Comparison of ENCODE assay signal across 8 mouse cellular contexts in genomic region chr6:134927595-134928095, GRCm38 (mm10). TPM values are rescaled to one million over a fixed set of nuclear protein-coding genes. Genes with fewer than 3 reads are reported as not detected.
DNase-seq lines count a peak whose midpoint lies in the region; ATAC-seq and TF ChIP-seq lines count a peak whose summit lies in the region.

No protein-coding gene starts in this region.

- peaks cover 74% of the 10 kb centered on the region for H3K79me2 ChIP-seq in macrophage (ENCODE audit: inconsistent target)

- H3K9ac ChIP-seq in hindbrain, embryonic 12.5 days = peak overlapping the region; percentile 82

- no peak for TF ChIP-seq CTCF in kidney, adult 2 months (conservative IDR thresholded peaks at IDR 0.05; ENCODE audit: insufficient read depth, insufficient read length, low read depth, low read length)

- H3K4me3 ChIP-seq in kidney, adult 2 months (ENCODE audit: insufficient read depth, low read depth, low read length) = peak overlapping the region; percentile 82
- peak overlapping the region; percentile 59 for H3K4me3 ChIP-seq in hindbrain, embryonic 12.5 days
- peak overlapping the region; percentile 71 for H3K4me3 ChIP-seq in macrophage (ENCODE audit: inconsistent target)

- H3K9me3 ChIP-seq in hindbrain, embryonic 12.5 days (replicated peaks) = no peaks in the 10 kb centered on the region

- H3K4me1 ChIP-seq in kidney, adult 2 months (ENCODE audit: control insufficient read depth, insufficient read depth, low read length) = no peaks in the 10 kb centered on the region; the same call in 1 of the 2 replicates
- H3K4me1 ChIP-seq in hindbrain, embryonic 12.5 days = peaks cover 38% of the 10 kb centered on the region

- H3K4me2 ChIP-seq in hindbrain, embryonic 12.5 days (replicated peaks) = peak overlapping the region; percentile 94

- ATAC-seq in hindbrain, embryonic 12.5 days (ENCODE audit: low FRiP score) = peak; percentile 27
- no peak for ATAC-seq in megakaryocyte-erythroid progenitor cell, adult 5-6 weeks (replicated peaks; ENCODE audit: low FRiP score, low TSS enrichment, poor library complexity, severe bottlenecking)

- peaks cover 1% of the 10 kb centered on the region; the same call in 1 of the 2 replicates for H3K36me3 ChIP-seq in kidney, adult 2 months (ENCODE audit: control insufficient read depth, insufficient read depth, low read length)
- H3K36me3 ChIP-seq in hindbrain, embryonic 12.5 days = no peaks in the 10 kb centered on the region
- H3K36me3 ChIP-seq in macrophage (ENCODE audit: inconsistent target) = no peaks in the 10 kb centered on the region

- H3K27me3 ChIP-seq in kidney, adult 2 months (replicated peaks; ENCODE audit: control insufficient read depth, insufficient read depth, low read length) = no peaks in the 10 kb centered on the region
- no peaks in the 10 kb centered on the region for H3K27me3 ChIP-seq in hindbrain, embryonic 12.5 days

- no peak for DNase-seq in kidney, adult 2 months
- no peak for DNase-seq in kidney, postnatal 4 days
- DNase-seq in brain, adult 2 months (ENCODE audit: low read depth, low spot score) = peak; percentile 13
- no peak for DNase-seq in urinary bladder, postnatal 25 days (ENCODE audit: low spot score)
- no peak for DNase-seq in spleen, adult 12 weeks (ENCODE audit: low spot score)

- 1% methylated on average over 13 of the region's 13 CpGs for WGBS in kidney, adult 2 months
- WGBS in hindbrain, embryonic 12.5 days = 2% methylated on average over 13 of the region's 13 CpGs
- WGBS in macrophage (ENCODE audit: missing documents) = under 1% methylated on average over 13 of the region's 13 CpGs

- H3K27ac ChIP-seq in kidney, adult 2 months (ENCODE audit: insufficient read depth, low read depth, low read length) = peak overlapping the region; percentile 93
- H3K27ac ChIP-seq in hindbrain, embryonic 12.5 days = peak overlapping the region; percentile 98
- peak overlapping the region; percentile 95 for H3K27ac ChIP-seq in macrophage

- TF ChIP-seq POLR2A in kidney, adult 2 months (IDR thresholded peaks at IDR 0.05; ENCODE audit: low read depth, low read length) = no peak

RNA-seq across cellular contexts. Expression of gene Cdkn1b, which starts 7.4 kb away (rescaled TPM):
- polyA plus RNA-seq in kidney, adult 2 months (2012; rRNA removed) = 15.9 and 17.1 TPM in 2 replicates
- polyA plus RNA-seq in hindbrain, embryonic 12.5 days (2016; fragmentation: Nextera tagmentation; extraction: Ambion mirVana) = 24.9 and 25.7 TPM in 2 replicates
- 10 to 100 TPM; 14.1 to 72.0 (median 31.5) TPM for total RNA-seq in macrophage (2018; cell fraction: chromatin; rRNA removed)
- 10 to 100 TPM; 12.9 to 44.8 (median 20.9) TPM for total RNA-seq in macrophage (2018; cell fraction: cytosol; rRNA removed)
- 10 to 100 TPM; 18.9 to 91.9 (median 37.5) TPM for total RNA-seq in macrophage (2018; cell fraction: nucleus; rRNA removed)
- 13.0 to 49.2 TPM (median 33.8 TPM) in 3 replicates for polyA plus RNA-seq in macrophage (2018)
- total RNA-seq in megakaryocyte-erythroid progenitor cell, adult 5-6 weeks (2014; fragmentation: Nextera tagmentation) = 17.2 and 22.1 TPM in 2 replicates
- total RNA-seq in megakaryocyte-erythroid progenitor cell, adult 5-6 weeks (2017) = 34.9 and 49.3 TPM in 2 replicates

RNA-seq across cellular contexts. Expression of gene Gpr19, which starts 29.3 kb away (rescaled TPM):
- 6.4 and 7.9 TPM in 2 replicates for polyA plus RNA-seq in kidney, adult 2 months (2012; rRNA removed)
- polyA plus RNA-seq in hindbrain, embryonic 12.5 days (2016; fragmentation: Nextera tagmentation; extraction: Ambion mirVana) = 31.3 and 31.8 TPM in 2 replicates
- 1 to 10 TPM; 1.7 to 9.3 (median 4.4) TPM for total RNA-seq in macrophage (2018; cell fraction: chromatin; rRNA removed)
- total RNA-seq in macrophage (2018; cell fraction: cytosol; rRNA removed) = 1 to 10 TPM; 1.1 to 3.4 (median 1.8) TPM
- 1 to 10 TPM; 1.2 to 8.8 (median 3.6) TPM for total RNA-seq in macrophage (2018; cell fraction: nucleus; rRNA removed)
- polyA plus RNA-seq in macrophage (2018) = 2.1 to 4.4 TPM (median 2.6 TPM) in 3 replicates
- 6.5 and 6.9 TPM in 2 replicates for total RNA-seq in megakaryocyte-erythroid progenitor cell, adult 5-6 weeks (2014; fragmentation: Nextera tagmentation)
- total RNA-seq in megakaryocyte-erythroid progenitor cell, adult 5-6 weeks (2017) = 4.5 and 7.0 TPM in 2 replicates

RNA-seq across cellular contexts. Expression of gene Apold1, which starts 53.9 kb away (rescaled TPM):
- 0.72 and 0.79 TPM in 2 replicates for polyA plus RNA-seq in kidney, adult 2 months (2012; rRNA removed)
- polyA plus RNA-seq in hindbrain, embryonic 12.5 days (2016; fragmentation: Nextera tagmentation; extraction: Ambion mirVana) = 4.5 TPM in 2 replicates
- total RNA-seq in macrophage (2018; cell fraction: chromatin; rRNA removed) = under 1 TPM in 9 of 26 experiments, not detected in 17; 0.19 to 0.86 (median 0.31) TPM
- under 1 TPM in 21 of 26 experiments, not detected in 5; 0.03 to 0.70 (median 0.10) TPM for total RNA-seq in macrophage (2018; cell fraction: cytosol; rRNA removed)
- total RNA-seq in macrophage (2018; cell fraction: nucleus; rRNA removed) = 1 to 10 TPM in 1 of 26 experiments, under 1 TPM in 11, not detected in 14; 0.11 to 2.1 (median 0.33) TPM
- 0.06 TPM in 1 of 3 replicates, not detected in the others for polyA plus RNA-seq in macrophage (2018)
- 0.90 and 1.5 TPM in 2 replicates for total RNA-seq in megakaryocyte-erythroid progenitor cell, adult 5-6 weeks (2014; fragmentation: Nextera tagmentation)
- 0.66 and 0.80 TPM in 2 replicates for total RNA-seq in megakaryocyte-erythroid progenitor cell, adult 5-6 weeks (2017)
